Mouse (Mus musculus) adrenal gland, postnatal 25 days (tissue): ENCODE measurements around the gene Oprd1. TPM values are rescaled to one million over a fixed set of nuclear protein-coding genes. Genes with fewer than 3 reads are reported as not detected.

Source experiments
- total RNA-seq: library from RNA; stranded (reverse); gene quantifications from 2 replicates; pipeline ENCODE4 v1.2.3, GENCODE M21; 2021

The Oprd1 gene
- total RNA-seq, 1 experiment from 2014 or later: 1.1 TPM

Other genes with a start within 250 kb of the Oprd1 start
- 4.3 and 7.2 TPM in 2 replicates for gene Tmem200b, start 222.7 kb downstream of the Oprd1 start, total RNA-seq
- 0.61 TPM in 1 of 2 replicates, not detected in the other for gene Gm10300, start 69.8 kb downstream of the Oprd1 start, total RNA-seq
- gene Epb41, start 69.2 kb downstream of the Oprd1 start, total RNA-seq: 65.5 and 70.8 TPM in 2 replicates
- gene Ythdf2, start 67.8 kb upstream of the Oprd1 start, total RNA-seq: 50.8 and 51.0 TPM in 2 replicates
- gene Gmeb1, start 117.1 kb upstream of the Oprd1 start, total RNA-seq: 20.3 and 21.8 TPM in 2 replicates
- gene Taf12, start 129.9 kb upstream of the Oprd1 start, total RNA-seq: 29.1 and 30.4 TPM in 2 replicates
- 1.8 TPM in 1 of 2 replicates, not detected in the other for gene Rab42, start 158.9 kb upstream of the Oprd1 start, total RNA-seq
- gene Trnau1ap, start 185.1 kb upstream of the Oprd1 start, total RNA-seq: 35.6 and 37.0 TPM in 2 replicates
- gene Rcc1, start 209.1 kb upstream of the Oprd1 start, total RNA-seq: 17.8 and 22.0 TPM in 2 replicates